Mouse (Mus musculus): ENCODE data around the gene Omd. TPM values are rescaled to one million over a fixed set of nuclear protein-coding genes. Genes with fewer than 3 reads are reported as not detected.
"Not testable (repeated sequence)": the region's sequence is repeated elsewhere in the genome, so short reads cannot be mapped to it uniquely, and the experiment has no call there.

Gene Omd
- polyA plus RNA-seq, 1 experiment = 0.32 TPM

DNA sequence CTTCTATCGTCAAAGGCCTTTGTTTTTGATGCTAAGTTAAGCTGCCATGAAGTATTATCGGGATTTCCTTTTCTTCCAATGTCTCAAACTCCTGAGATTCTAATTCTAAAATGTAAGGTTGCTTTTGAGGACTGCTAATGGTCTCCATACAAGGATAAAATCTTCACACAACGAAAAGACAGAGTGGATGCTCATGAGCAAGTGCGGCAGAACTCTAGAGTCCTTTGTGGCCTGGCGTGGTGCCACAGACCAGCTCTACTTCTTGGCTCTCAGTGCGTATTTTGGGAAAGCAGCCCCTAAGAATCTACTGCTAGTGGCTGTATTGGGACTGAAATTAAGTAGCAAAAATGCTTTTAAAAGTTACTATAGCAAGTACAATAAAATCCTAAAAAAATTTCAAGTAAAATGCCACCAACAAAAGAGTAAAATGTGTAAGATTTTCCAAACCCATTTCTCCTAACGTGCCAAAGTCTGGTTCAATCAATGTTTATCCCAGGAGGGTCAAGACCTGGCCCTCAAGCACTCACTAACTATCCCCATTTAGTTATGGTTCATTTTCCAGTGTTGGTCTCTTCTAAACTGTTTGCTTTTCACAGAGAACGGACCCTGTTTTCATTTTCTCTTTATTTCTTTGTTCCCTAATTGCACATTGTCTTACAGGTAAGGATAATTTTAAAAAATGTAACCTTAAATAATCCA, 2.2 kb downstream of the Omd start:
- TF ChIP-seq MYOD1 (IDR thresholded peaks at IDR 0.05; ENCODE audit: control insufficient read depth, insufficient read length, low read depth) (peak; percentile 5), MYOG (IDR thresholded peaks at IDR 0.05; ENCODE audit: control insufficient read depth, extremely low read depth, insufficient read length) (no peak), USF1 (IDR thresholded peaks at IDR 0.05; ENCODE audit: low read depth) (no peak)
- Histone ChIP-seq H3K4me3 (ENCODE audit: insufficient read depth, poor library complexity, severe bottlenecking) (no peak overlapping the region), H3K79me2 (ENCODE audit: control insufficient read depth, insufficient read depth) (peaks cover 21% of the 10 kb centered on the region), H3K36me3 (ENCODE audit: control insufficient read depth, insufficient read depth) (no peaks in the 10 kb centered on the region), H3K79me3 (ENCODE audit: low read depth) (peaks cover 3% of the 10 kb centered on the region), H3K27me3 (ENCODE audit: control insufficient read depth, insufficient read depth, insufficient read length) (no peaks in the 10 kb centered on the region), H3ac (ENCODE audit: control insufficient read depth, insufficient read length, low read depth) (no peak overlapping the region)

DNA sequence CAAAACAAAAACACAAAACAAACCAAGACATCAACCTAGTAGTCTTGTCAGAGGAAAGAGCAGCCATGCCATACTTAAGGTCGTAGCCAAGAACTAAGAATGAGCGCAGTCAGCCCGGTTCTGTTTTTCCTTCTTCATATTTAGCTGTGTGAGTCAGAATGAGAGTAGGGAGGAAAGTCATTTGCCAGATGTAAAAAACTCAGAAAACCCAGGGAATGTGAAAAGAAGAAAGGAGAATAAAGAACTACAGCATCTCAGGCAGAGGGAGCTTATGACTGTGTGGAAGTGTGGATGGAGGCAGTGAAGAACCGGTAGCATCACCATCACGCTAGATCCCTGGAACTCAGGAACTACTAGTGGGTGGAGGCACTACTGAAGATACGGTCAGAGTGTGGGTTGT, 3.8 kb downstream of the Omd start:
- Histone ChIP-seq H3K4me3 (ENCODE audit: insufficient read depth, poor library complexity, severe bottlenecking) (no peak overlapping the region), H3K27me3 (ENCODE audit: control insufficient read depth, insufficient read depth, insufficient read length) (no peaks in the 10 kb centered on the region), H3ac (ENCODE audit: control insufficient read depth, insufficient read length, low read depth) (no peak overlapping the region), H3K79me3 (ENCODE audit: low read depth) (peaks cover 3% of the 10 kb centered on the region), H3K79me2 (ENCODE audit: control insufficient read depth, insufficient read depth) (peaks cover 12% of the 10 kb centered on the region), H3K36me3 (ENCODE audit: control insufficient read depth, insufficient read depth) (no peaks in the 10 kb centered on the region)
- TF ChIP-seq CEBPB (IDR thresholded peaks at IDR 0.05; ENCODE audit: low read depth) = no peak

DNA sequence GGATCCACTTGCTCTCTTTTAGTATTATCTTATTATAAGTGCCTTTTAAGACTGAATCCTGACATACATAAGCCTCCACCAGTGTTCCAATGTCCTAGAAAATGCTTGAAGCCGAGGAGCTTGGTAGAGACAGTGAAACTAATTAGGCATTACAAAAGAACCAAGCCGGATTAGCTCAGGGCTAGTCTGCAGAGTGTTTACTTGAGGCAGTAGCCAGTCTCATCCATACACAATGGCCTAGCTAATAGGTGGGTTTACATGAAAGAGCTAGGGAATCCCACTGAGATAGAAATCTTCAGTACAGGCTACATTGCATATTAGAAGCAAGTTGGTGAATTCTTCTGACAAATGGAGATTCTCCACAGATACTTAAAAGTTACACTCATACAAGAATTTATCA, 20.3 kb downstream of the Omd start:
- not testable (repeated sequence) for H3ac ChIP-seq (ENCODE audit: control insufficient read depth, insufficient read length, low read depth); H3K79me3 ChIP-seq (ENCODE audit: low read depth); H3K79me2 ChIP-seq (ENCODE audit: control insufficient read depth, insufficient read depth); H3K27me3 ChIP-seq (ENCODE audit: control insufficient read depth, insufficient read depth, insufficient read length); H3K4me3 ChIP-seq (ENCODE audit: insufficient read depth, poor library complexity, severe bottlenecking); H3K36me3 ChIP-seq (ENCODE audit: control insufficient read depth, insufficient read depth)

DNA sequence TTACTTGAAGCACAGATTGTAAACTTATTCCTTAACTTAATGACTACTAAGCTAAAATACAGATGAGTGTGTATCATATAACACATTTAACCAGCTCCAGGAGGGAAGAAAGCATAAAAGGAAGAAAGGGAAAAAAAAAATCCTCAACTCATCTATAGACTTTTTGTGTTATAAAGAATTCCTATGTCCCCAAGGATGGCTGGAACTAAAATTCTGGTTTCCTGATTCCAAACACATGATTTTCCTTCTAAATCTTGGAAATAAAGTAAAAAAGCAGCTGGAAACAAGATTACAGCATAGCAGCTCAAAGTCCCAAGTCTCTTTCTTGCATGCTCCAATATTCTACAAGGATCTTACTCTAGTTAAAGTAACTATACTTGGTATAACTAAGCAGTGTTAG, 21.3 kb downstream of the Omd start:
- Histone ChIP-seq H3K79me3 (ENCODE audit: low read depth) (no peaks in the 10 kb centered on the region), H3K79me2 (ENCODE audit: control insufficient read depth, insufficient read depth) (no peaks in the 10 kb centered on the region), H3ac (ENCODE audit: control insufficient read depth, insufficient read length, low read depth) (no peak overlapping the region), H3K4me3 (ENCODE audit: insufficient read depth, poor library complexity, severe bottlenecking) (no peak overlapping the region), H3K27me3 (ENCODE audit: control insufficient read depth, insufficient read depth, insufficient read length) (no peaks in the 10 kb centered on the region), H3K36me3 (ENCODE audit: control insufficient read depth, insufficient read depth) (no peaks in the 10 kb centered on the region)
- TF ChIP-seq FOSL1 (IDR thresholded peaks at IDR 0.05; ENCODE audit: insufficient read depth, low read length, poor library complexity, severe bottlenecking) = no peak

GRCm38 (mm10) chr13:49607714-49608113, 25.5 kb downstream of the Omd start, which contains the start of gene Ogn:
Gene Ogn (plus strand): TSS chr13:49608046.
- Histone ChIP-seq H3ac (ENCODE audit: control insufficient read depth, insufficient read length, low read depth) (no peak within 1 kb of the TSS), H3K4me3 (ENCODE audit: insufficient read depth, poor library complexity, severe bottlenecking) (no peak within 1 kb of the TSS), H3K27me3 (ENCODE audit: control insufficient read depth, insufficient read depth, insufficient read length) (no peaks in the 10 kb centered on the region), H3K36me3 (ENCODE audit: control insufficient read depth, insufficient read depth) (no peaks in the 10 kb centered on the region), H3K79me2 (ENCODE audit: control insufficient read depth, insufficient read depth) (no peaks in the 10 kb centered on the region), H3K79me3 (ENCODE audit: low read depth) (peaks cover 3% of the 10 kb centered on the region)
- TF ChIP-seq MYOD1 (IDR thresholded peaks at IDR 0.05; ENCODE audit: control insufficient read depth, insufficient read length, low read depth) (no peak), MYOG (IDR thresholded peaks at IDR 0.05; ENCODE audit: control insufficient read depth, extremely low read depth, insufficient read length) (no peak), USF1 (IDR thresholded peaks at IDR 0.05; ENCODE audit: low read depth) (no peak)

DNA sequence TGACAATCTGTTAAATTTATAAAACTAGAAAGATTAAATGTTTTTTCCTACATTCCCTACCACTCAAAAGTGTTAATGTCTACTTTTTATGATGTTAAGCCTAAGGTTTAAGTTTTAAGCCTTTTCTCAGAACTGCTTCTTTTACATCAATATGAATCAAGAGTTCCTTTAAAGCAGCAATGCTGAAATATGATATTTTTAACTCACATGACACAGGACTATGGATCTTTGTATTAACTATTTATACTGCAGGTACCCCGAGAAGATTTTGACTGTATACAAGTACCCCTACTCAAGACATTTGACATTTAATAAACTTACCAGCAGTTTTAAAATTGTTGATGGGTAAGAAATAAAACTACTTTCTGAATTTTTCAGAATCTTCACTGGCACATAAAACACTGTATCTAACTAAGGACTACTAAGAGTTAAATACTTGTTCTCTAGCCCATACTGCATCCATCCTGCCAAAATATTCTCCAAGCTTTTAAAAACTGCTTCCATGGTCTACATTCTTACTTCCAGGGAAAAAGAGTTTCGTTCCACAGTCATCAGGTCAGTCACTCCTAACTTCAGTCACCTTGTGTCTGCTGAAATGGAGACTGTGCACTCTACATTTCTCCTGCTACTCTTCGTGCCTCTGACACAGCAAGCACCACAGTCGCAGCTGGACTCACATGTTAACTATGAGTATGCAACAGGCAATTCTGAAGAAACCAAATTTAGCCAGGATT, 26.5 kb downstream of the Omd start:
- no peaks in the 10 kb centered on the region for H3K79me2 ChIP-seq (ENCODE audit: control insufficient read depth, insufficient read depth)
- TF ChIP-seq CTCF (IDR thresholded peaks at IDR 0.05; ENCODE audit: control insufficient read depth, insufficient read depth, insufficient read length) = no peak
- TF ChIP-seq MYOD1 (IDR thresholded peaks at IDR 0.05; ENCODE audit: control insufficient read depth, insufficient read length, low read depth) = no peak
- TF ChIP-seq USF1 (IDR thresholded peaks at IDR 0.05; ENCODE audit: low read depth) = no peak
- no peak for TF ChIP-seq MYOG (IDR thresholded peaks at IDR 0.05; ENCODE audit: control insufficient read depth, extremely low read depth, insufficient read length)
- no peak for TF ChIP-seq MAX (IDR thresholded peaks at IDR 0.05)
- TF ChIP-seq FOSL1 (IDR thresholded peaks at IDR 0.05; ENCODE audit: insufficient read depth, low read length, poor library complexity, severe bottlenecking) = no peak
- no peak for TF ChIP-seq CEBPB (IDR thresholded peaks at IDR 0.05; ENCODE audit: low read depth)
- H3ac ChIP-seq (ENCODE audit: control insufficient read depth, insufficient read length, low read depth) = no peak overlapping the region
- H3K4me3 ChIP-seq (ENCODE audit: insufficient read depth, poor library complexity, severe bottlenecking) = no peak overlapping the region
- no peaks in the 10 kb centered on the region for H3K27me3 ChIP-seq (ENCODE audit: control insufficient read depth, insufficient read depth, insufficient read length)
- H3K79me3 ChIP-seq (ENCODE audit: low read depth) = peaks cover 3% of the 10 kb centered on the region
- no peaks in the 10 kb centered on the region for H3K36me3 ChIP-seq (ENCODE audit: control insufficient read depth, insufficient read depth)
